Mouse (Mus musculus): Measurements from ENCODE around the gene Cmtm7.

DNA sequence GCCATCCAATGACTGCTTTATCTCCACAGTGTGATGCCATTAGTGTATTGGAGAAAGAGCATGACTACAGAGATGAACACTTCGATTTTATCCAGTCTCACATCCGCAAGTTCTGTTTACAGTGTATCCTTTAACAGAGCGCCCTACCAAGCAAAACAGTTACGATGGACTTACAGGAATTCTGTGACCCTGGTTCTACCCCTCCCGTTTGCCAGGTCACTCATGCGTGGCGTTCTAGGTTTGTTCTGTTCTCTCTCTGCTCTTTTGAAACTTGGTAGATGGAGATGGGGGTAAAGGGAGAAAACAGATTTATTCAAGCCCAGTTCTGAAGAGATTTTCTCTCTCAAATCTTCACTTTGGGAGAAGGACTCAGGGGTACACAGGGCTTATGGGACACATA lies 68.2 kb downstream of the Cmtm7 start:
- TF ChIP-seq CTCF (IDR thresholded peaks at IDR 0.05; ENCODE audit: borderline replicate concordance, insufficient read depth, low read length) (no peak), POLR2A (IDR thresholded peaks at IDR 0.05; ENCODE audit: low read depth, low read length) (no peak)
